Mouse (Mus musculus) hindlimb bud, embryonic 11.5 days (tissue): Measurements from ENCODE around the gene Rsph1.

Source experiments
- DNase-seq: peaks from one replicate; pipeline ENCODE4 v3.0.0-alpha.2; 2012; ENCODE audit warnings: low read depth, low spot score; ENCODE audit errors: extremely low spot score

The Rsph1 gene

GRCm38 (mm10) chr17:31276922-31277918, at the start of gene Rsph1:
Gene Rsph1, minus strand, starts transcription at chr17:31277383.
- DNase-seq: no peak

- no peak for DNase-seq
Measured at GRCm38 (mm10) chr17:31326220-31326852, 49.2 kb upstream of the Rsph1 start.

GRCm38 (mm10) chr17:31325451-31326219, 48.5 kb upstream of the Rsph1 start:
- no peak for DNase-seq

- DNase-seq: no peak
Measured at GRCm38 (mm10) chr17:31324227-31324626, 47.0 kb upstream of the Rsph1 start.

- no peak for DNase-seq
Measured at GRCm38 (mm10) chr17:31323379-31323778, 46.2 kb upstream of the Rsph1 start.

GRCm38 (mm10) chr17:31322446-31322845, 45.3 kb upstream of the Rsph1 start:
- no peak for DNase-seq

GRCm38 (mm10) chr17:31321425-31321824, 44.2 kb upstream of the Rsph1 start:
- DNase-seq: no peak

- no peak for DNase-seq
Measured at GRCm38 (mm10) chr17:31318906-31319767, 42.0 kb upstream of the Rsph1 start.

GRCm38 (mm10) chr17:31317521-31318272, 40.5 kb upstream of the Rsph1 start:
- DNase-seq: no peak

- no peak for DNase-seq
Measured at GRCm38 (mm10) chr17:31316998-31317397, 39.8 kb upstream of the Rsph1 start.

GRCm38 (mm10) chr17:31315993-31316392, 38.8 kb upstream of the Rsph1 start:
- DNase-seq: no peak

- DNase-seq: no peak
Measured at GRCm38 (mm10) chr17:31315046-31315792, 38.0 kb upstream of the Rsph1 start.

- DNase-seq: no peak
Measured at GRCm38 (mm10) chr17:31312648-31313047, 35.5 kb upstream of the Rsph1 start.

GRCm38 (mm10) chr17:31311047-31311446, 33.9 kb upstream of the Rsph1 start:
- no peak for DNase-seq

GRCm38 (mm10) chr17:31309281-31309793, 32.2 kb upstream of the Rsph1 start:
- DNase-seq: peak; percentile 46

- DNase-seq: no peak
Measured at GRCm38 (mm10) chr17:31308291-31308816, 31.2 kb upstream of the Rsph1 start.

GRCm38 (mm10) chr17:31307756-31308155, 30.6 kb upstream of the Rsph1 start:
- DNase-seq: no peak

GRCm38 (mm10) chr17:31305776-31306120, 28.6 kb upstream of the Rsph1 start:
- no peak for DNase-seq
